Mouse (Mus musculus) testis, adult 2 months (tissue): ENCODE results near the gene Tpra1. TPM values are rescaled to one million over a fixed set of nuclear protein-coding genes. Genes with fewer than 3 reads are reported as not detected.

Source experiments
- H3K27ac ChIP-seq: fragments of 200-500 bp; 2 replicates; pipeline ENCODE4 v1.5.1; 2012; ENCODE audit warnings: low read depth, low read length; ENCODE audit not compliant: control insufficient read depth, insufficient read depth
- H3K27me3 ChIP-seq: fragments of 200-500 bp; 2 replicates; pipeline ENCODE4 v1.6.1; 2012; ENCODE audit warnings: mild to moderate bottlenecking, low read length, moderate library complexity; ENCODE audit not compliant: control insufficient read depth, insufficient read depth
- H3K36me3 ChIP-seq: fragments of 200-500 bp; 2 replicates; pipeline ENCODE4 v1.6.1; 2012; ENCODE audit warnings: mild to moderate bottlenecking, low read length; ENCODE audit not compliant: control insufficient read depth, insufficient read depth
- H3K4me1 ChIP-seq: fragments of 200-500 bp; 2 replicates; pipeline ENCODE4 v1.6.1; 2012; ENCODE audit warnings: low read length; ENCODE audit not compliant: control insufficient read depth, insufficient read depth
- H3K4me3 ChIP-seq: fragments of 200-500 bp; 2 replicates; pipeline ENCODE4 v1.5.1; 2012; ENCODE audit warnings: low read depth, mild to moderate bottlenecking, low read length, moderate library complexity, mixed read lengths; ENCODE audit not compliant: control insufficient read depth
- CTCF ChIP-seq: fragments of 200-500 bp; IDR thresholded peaks from 2 replicates; pipeline ENCODE4 v1.5.1; 2012; ENCODE audit warnings: low read depth, mild to moderate bottlenecking, inconsistent platforms, low read length, moderate library complexity; ENCODE audit not compliant: control insufficient read depth, insufficient read depth, insufficient replicate concordance
- POLR2A ChIP-seq: fragments of 200-500 bp; IDR thresholded peaks from 2 replicates; pipeline ENCODE4 v1.6.1; 2012; ENCODE audit warnings: low read depth, mild to moderate bottlenecking, inconsistent platforms, low read length, moderate library complexity; ENCODE audit not compliant: control insufficient read depth
- polyA plus RNA-seq: library from polyadenylated mRNA; depleted of rRNA; stranded (reverse); fragments of >200 nt; gene quantifications from 2 replicates; pipeline ENCODE4 v1.2.3, GENCODE M21; 2012

Gene Tpra1
- polyA plus RNA-seq, 1 experiment, result 17.1 TPM

DNA sequence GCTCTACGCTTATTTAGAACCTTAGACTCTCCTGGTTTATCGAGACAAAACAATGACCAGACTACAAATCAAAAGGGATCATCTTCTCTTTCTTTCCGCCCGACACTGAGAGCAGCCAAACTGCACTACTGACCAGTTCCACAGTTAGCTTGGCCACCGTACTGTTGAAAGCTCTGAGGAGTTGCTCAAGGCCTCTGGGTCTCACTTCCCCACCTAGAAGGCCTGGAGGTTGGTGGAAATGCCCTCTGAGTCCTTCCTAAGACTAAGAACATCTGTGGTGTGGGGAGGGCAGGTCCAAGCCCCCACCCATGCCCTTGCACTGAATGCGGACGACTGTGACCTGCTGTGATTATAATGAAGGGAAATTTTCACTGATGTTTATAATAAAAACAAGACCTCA, 36.3 kb upstream of the Tpra1 start:
- Histone ChIP-seq H3K27ac (no peak overlapping the region), H3K4me1 (no peaks in the 10 kb centered on the region), H3K36me3 (no peaks in the 10 kb centered on the region), H3K27me3 (no peaks in the 10 kb centered on the region), H3K4me3 (no peak overlapping the region)
- TF ChIP-seq POLR2A (no peak), CTCF (no peak)

- H3K27me3 ChIP-seq, result no peaks in the 10 kb centered on the region
- peaks cover 8% of the 10 kb centered on the region for H3K4me1 ChIP-seq
- H3K36me3 ChIP-seq, result no peaks in the 10 kb centered on the region
- no peak for TF ChIP-seq POLR2A
- TF ChIP-seq CTCF, result no peak
- no peak overlapping the region for H3K4me3 ChIP-seq
- no peak overlapping the region for H3K27ac ChIP-seq
Observed at GRCm38 (mm10) chr6:88869459-88869858, 32.6 kb upstream of the Tpra1 start.

DNA sequence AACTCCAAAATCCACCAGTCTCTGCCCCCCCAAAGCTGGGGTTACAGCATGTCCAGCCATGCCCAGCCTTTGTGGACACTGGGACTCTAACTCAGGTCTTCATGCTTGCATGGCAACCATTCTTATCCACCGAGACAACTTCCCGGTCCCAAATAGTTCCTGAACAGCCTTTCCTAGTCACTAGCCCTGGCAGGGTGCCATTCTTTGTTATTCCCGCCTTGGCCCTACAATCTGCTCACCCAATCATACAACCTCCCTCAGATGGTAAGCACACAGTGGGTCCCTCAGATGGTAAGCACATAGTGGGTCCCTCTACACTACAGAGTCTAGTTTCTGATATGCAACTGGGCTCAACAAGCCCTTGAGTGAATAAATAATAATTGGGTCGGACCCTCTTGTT, 31.5 kb upstream of the Tpra1 start:
- TF ChIP-seq POLR2A, result no peak
- TF ChIP-seq CTCF, result no peak
- no peaks in the 10 kb centered on the region for H3K27me3 ChIP-seq
- peaks cover 16% of the 10 kb centered on the region for H3K4me1 ChIP-seq
- H3K36me3 ChIP-seq, result no peaks in the 10 kb centered on the region
- H3K4me3 ChIP-seq, result no peak overlapping the region
- no peak overlapping the region for H3K27ac ChIP-seq

GRCm38 (mm10) chr6:88871546-88871945, 30.5 kb upstream of the Tpra1 start:
- Histone ChIP-seq H3K4me1 (peaks cover 16% of the 10 kb centered on the region), H3K27me3 (no peaks in the 10 kb centered on the region), H3K36me3 (no peaks in the 10 kb centered on the region), H3K4me3 (no peak overlapping the region), H3K27ac (no peak overlapping the region)
- no peak for TF ChIP-seq POLR2A
- TF ChIP-seq CTCF, result no peak

- no peak overlapping the region for H3K4me3 ChIP-seq
- no peaks in the 10 kb centered on the region for H3K36me3 ChIP-seq
- H3K27ac ChIP-seq, result no peak overlapping the region
Observed at GRCm38 (mm10) chr6:88872811-88873210, 29.2 kb upstream of the Tpra1 start.

DNA sequence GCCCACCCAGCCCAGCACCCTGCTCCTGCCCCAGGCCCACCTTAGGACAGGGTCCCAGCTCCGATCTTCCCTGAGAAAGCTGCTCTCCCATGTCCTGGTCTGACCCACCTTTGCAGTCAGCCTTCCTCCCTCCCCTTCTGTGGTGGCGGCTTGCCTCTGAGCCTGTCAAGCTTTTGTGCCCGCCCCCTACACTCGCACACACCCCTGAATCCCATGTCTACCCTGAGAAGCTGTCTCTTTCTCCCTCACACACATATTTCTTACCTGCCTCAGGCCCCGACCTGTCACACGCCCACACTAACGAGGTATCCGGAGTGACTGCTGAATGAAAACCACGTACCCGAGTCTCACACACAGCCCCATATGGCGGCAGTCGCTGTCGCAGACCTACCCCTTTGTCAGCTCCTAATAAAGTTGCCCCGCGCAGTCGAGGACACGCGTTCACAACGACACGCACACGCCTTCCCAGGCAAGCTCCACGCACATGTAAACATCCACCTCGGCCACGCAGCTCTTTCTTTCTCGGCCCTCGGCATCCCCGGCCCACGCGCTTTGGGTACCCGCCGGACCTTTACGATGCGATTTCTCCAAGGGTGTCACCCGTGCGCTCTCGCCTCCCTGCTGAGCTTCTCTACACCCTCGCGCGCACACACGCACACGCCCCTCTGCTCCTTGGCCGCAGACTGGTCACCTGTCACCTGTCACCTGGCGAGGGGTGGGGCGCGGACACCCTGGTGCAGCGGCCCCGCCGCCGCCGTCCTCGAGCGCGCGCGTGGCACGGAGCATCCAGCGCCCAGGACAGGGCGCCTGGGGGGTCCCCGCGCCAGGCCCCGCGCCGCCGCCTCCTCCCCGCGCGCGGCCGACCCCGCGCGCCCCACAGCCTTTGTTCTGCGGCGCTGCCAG, 27.8 kb upstream of the Tpra1 start:
- Histone ChIP-seq H3K27ac (no peak overlapping the region), H3K4me3 (peak overlapping the region; percentile 85), H3K4me1 (peaks cover 16% of the 10 kb centered on the region), H3K27me3 (no peaks in the 10 kb centered on the region), H3K36me3 (no peaks in the 10 kb centered on the region)
- no peak for TF ChIP-seq POLR2A
- TF ChIP-seq CTCF, result no peak

More at GRCm38 (mm10) chr6:88872811-88873210, 29.2 kb upstream of the Tpra1 start:
- Histone ChIP-seq H3K27me3 (no peaks in the 10 kb centered on the region), H3K4me1 (peaks cover 16% of the 10 kb centered on the region)
- TF ChIP-seq POLR2A (no peak), CTCF (no peak)

GRCm38 (mm10) chr6:88874868-88875508, 27.1 kb upstream of the Tpra1 start, which contains the start of gene Podxl2:
Gene Podxl2, minus strand, starts transcription at chr6:88875044.
- Histone ChIP-seq H3K4me3 (peak within 1 kb of the TSS; percentile 85), H3K36me3 (no peaks in the 10 kb centered on the region), H3K27ac (no peak within 1 kb of the TSS), H3K4me1 (peaks cover 16% of the 10 kb centered on the region), H3K27me3 (no peaks in the 10 kb centered on the region)
- TF ChIP-seq CTCF (no peak), POLR2A (0 out of 2 replicates have a peak, but pooled peaks have one; percentile 11)
